Mouse (Mus musculus) intestine, embryonic 16.5 days (tissue): ENCODE measurements around the gene Ric8a. TPM values are rescaled to one million over a fixed set of nuclear protein-coding genes. Genes with fewer than 3 reads are reported as not detected.
A peak's percentile ranks its signal among the peaks of the same experiment; 100 is the strongest.

ENCODE experiments used
- ATAC-seq: fragments of 200-750 bp; cut with Nextera tagmentation; 2 replicates; pipeline ENCODE4 v1.8.0; 2017; ENCODE audit warnings: moderate TSS enrichment, moderate library complexity
- H3K27ac ChIP-seq: fragments of 300-500 bp; sonication (generic); 2 replicates; pipeline ENCODE4 v1.5.1; 2014; ENCODE audit warnings: mild to moderate bottlenecking, low read length
- H3K27me3 ChIP-seq: fragments of 300-500 bp; sonication (generic); replicated peaks from 2 replicates; pipeline ENCODE4 v1.6.1; 2014; ENCODE audit warnings: low read length, control low read depth, mixed read lengths; ENCODE audit not compliant: control insufficient read depth, insufficient read depth
- H3K36me3 ChIP-seq: fragments of 300-500 bp; sonication (generic); 2 replicates; pipeline ENCODE4 v1.6.1; 2014; ENCODE audit warnings: low read length, control low read depth; ENCODE audit not compliant: control insufficient read depth, insufficient read depth
- H3K4me1 ChIP-seq: fragments of 300-500 bp; sonication (generic); 2 replicates; pipeline ENCODE4 v1.6.1; 2014; ENCODE audit warnings: low read length, control low read depth, mixed read lengths; ENCODE audit not compliant: control insufficient read depth, insufficient read depth
- H3K4me2 ChIP-seq: fragments of 300-500 bp; sonication (generic); 2 replicates; pipeline ENCODE4 v1.6.1; 2014; ENCODE audit warnings: low read depth, low read length, control low read depth
- H3K4me3 ChIP-seq: fragments of 300-500 bp; sonication (generic); 2 replicates; pipeline ENCODE4 v1.5.1; 2014; ENCODE audit warnings: mild to moderate bottlenecking, low read length
- H3K9ac ChIP-seq: fragments of 300-500 bp; sonication (generic); 2 replicates; pipeline ENCODE4 v1.6.1; 2014; ENCODE audit warnings: low read depth, low read length
- H3K9me3 ChIP-seq: fragments of 300-500 bp; sonication (generic); 2 replicates; pipeline ENCODE4 v1.6.1; 2016; ENCODE audit warnings: low read length, control low read depth; ENCODE audit not compliant: control insufficient read depth
- WGBS: fragments of 180-500 bp; shearing (Covaris S2); extraction: QIAGEN DNeasy Blood & Tissue Kit; methylation state at CpG from one replicate; pipeline ENCODE4 v1.1.7; 2014; 5-methylcytosine and 5-hydroxymethylcytosine counted together
- polyA plus RNA-seq: library from polyadenylated mRNA; unstranded; fragments of >200 nt; fragmentation: Nextera tagmentation; extraction: Ambion mirVana; gene quantifications from 2 replicates; pipeline ENCODE4 v1.2.1, GENCODE M21; 2015

Ric8a gene
- polyA plus RNA-seq, 1 experiment from 2014 or later: 70.1 TPM

- Histone ChIP-seq H3K27ac (no peak within 1 kb of the TSS), H3K27me3 (no peaks in the 10 kb centered on the region), H3K4me3 (no peak within 1 kb of the TSS), H3K9ac (no peak within 1 kb of the TSS), H3K4me1 (peaks cover 2% of the 10 kb centered on the region; the same call in 1 of the 2 replicates), H3K9me3 (no peaks in the 10 kb centered on the region), H3K4me2 (no peak within 1 kb of the TSS), H3K36me3 (peaks cover 7% of the 10 kb centered on the region)
- no peak for ATAC-seq
- WGBS: 72% methylated on average over 10 of the region's 10 CpGs
These were observed 43.5 kb downstream of the Ric8a start, which contains the start of gene Cox8b for GRCm38 (mm10) chr7:140900220-140900619. Gene Cox8b, minus strand, starts transcription at chr7:140900446.

GRCm38 (mm10) chr7:140902036-140902875 lies 45.5 kb downstream of the Ric8a start:
- WGBS: 86% methylated on average over 15 of the region's 15 CpGs
- Histone ChIP-seq H3K9ac (no peak overlapping the region), H3K4me1 (peaks cover 2% of the 10 kb centered on the region; the same call in 1 of the 2 replicates), H3K27me3 (no peaks in the 10 kb centered on the region), H3K9me3 (no peaks in the 10 kb centered on the region), H3K4me3 (no peak overlapping the region), H3K27ac (no peak overlapping the region), H3K4me2 (no peak overlapping the region), H3K36me3 (peaks cover 7% of the 10 kb centered on the region)
- no peak for ATAC-seq

- peaks cover 2% of the 10 kb centered on the region; the same call in 1 of the 2 replicates for H3K4me1 ChIP-seq
- 22% methylated on average over 13 of the region's 13 CpGs for WGBS
- H3K9me3 ChIP-seq: no peaks in the 10 kb centered on the region
- ATAC-seq: peak; percentile 52
- 0 out of 2 replicates have a peak overlapping the region, but pooled peaks have one; percentile 18 for H3K27ac ChIP-seq
- no peaks in the 10 kb centered on the region for H3K27me3 ChIP-seq
- H3K36me3 ChIP-seq: peaks cover 3% of the 10 kb centered on the region; the same call in 1 of the 2 replicates
- no peak overlapping the region for H3K4me2 ChIP-seq
- peak overlapping the region; percentile 37; the same call in 1 of the 2 replicates for H3K9ac ChIP-seq
- no peak overlapping the region for H3K4me3 ChIP-seq
These were observed 46.5 kb downstream of the Ric8a start for GRCm38 (mm10) chr7:140903212-140903611.

GRCm38 (mm10) chr7:140905642-140906081 lies 48.9 kb downstream of the Ric8a start:
- Histone ChIP-seq H3K4me1 (peaks cover 2% of the 10 kb centered on the region; the same call in 1 of the 2 replicates), H3K9me3 (no peaks in the 10 kb centered on the region), H3K27ac (no peak overlapping the region), H3K4me3 (no peak overlapping the region), H3K36me3 (no peaks in the 10 kb centered on the region), H3K4me2 (no peak overlapping the region), H3K27me3 (no peaks in the 10 kb centered on the region), H3K9ac (no peak overlapping the region)
- no peak for ATAC-seq
- WGBS: 71% methylated on average over 2 of the region's 2 CpGs

GRCm38 (mm10) chr7:140907131-140907530 lies 50.4 kb downstream of the Ric8a start:
- H3K27ac ChIP-seq: no peak overlapping the region
- ATAC-seq: no peak
- no peak overlapping the region for H3K9ac ChIP-seq
- no peak overlapping the region for H3K4me3 ChIP-seq
- 79% methylated on average over 13 of the region's 13 CpGs for WGBS
- H3K36me3 ChIP-seq: no peaks in the 10 kb centered on the region
- H3K27me3 ChIP-seq: no peaks in the 10 kb centered on the region
- H3K4me1 ChIP-seq: peaks cover 5% of the 10 kb centered on the region; the same call in 1 of the 2 replicates
- no peaks in the 10 kb centered on the region for H3K9me3 ChIP-seq
- no peak overlapping the region for H3K4me2 ChIP-seq

- H3K4me1 ChIP-seq: peaks cover 10% of the 10 kb centered on the region
- no peak for ATAC-seq
- 87% methylated on average over 7 of the region's 7 CpGs for WGBS
- no peak overlapping the region for H3K9ac ChIP-seq
- H3K27ac ChIP-seq: no peak overlapping the region
- H3K4me2 ChIP-seq: no peak overlapping the region
- H3K4me3 ChIP-seq: no peak overlapping the region
- no peaks in the 10 kb centered on the region for H3K9me3 ChIP-seq
- no peaks in the 10 kb centered on the region for H3K36me3 ChIP-seq
- H3K27me3 ChIP-seq: no peaks in the 10 kb centered on the region
These were observed 50.9 kb downstream of the Ric8a start for GRCm38 (mm10) chr7:140907697-140908096.

- Histone ChIP-seq H3K27me3 (no peaks in the 10 kb centered on the region), H3K9ac (no peak overlapping the region), H3K4me1 (peaks cover 10% of the 10 kb centered on the region), H3K27ac (no peak overlapping the region), H3K4me3 (no peak overlapping the region), H3K9me3 (no peaks in the 10 kb centered on the region), H3K36me3 (no peaks in the 10 kb centered on the region), H3K4me2 (no peak overlapping the region; the same call in 1 of the 2 replicates)
- 44% methylated on average over 7 of the region's 7 CpGs for WGBS
- ATAC-seq: no peak
These were observed 51.4 kb downstream of the Ric8a start for GRCm38 (mm10) chr7:140908181-140908580.

- Histone ChIP-seq H3K4me1 (peaks cover 7% of the 10 kb centered on the region), H3K4me3 (peak overlapping the region; percentile 45), H3K27ac (0 out of 2 replicates have a peak overlapping the region, but pooled peaks have one; percentile 49), H3K9ac (peak overlapping the region; percentile 64), H3K36me3 (no peaks in the 10 kb centered on the region), H3K9me3 (no peaks in the 10 kb centered on the region), H3K4me2 (peak overlapping the region; percentile 79), H3K27me3 (no peaks in the 10 kb centered on the region)
- 2% methylated on average over 19 of the region's 19 CpGs for WGBS
- ATAC-seq: peak; percentile 64
These were observed 51.9 kb downstream of the Ric8a start for GRCm38 (mm10) chr7:140908634-140909107.

- Histone ChIP-seq H3K9me3 (no peaks in the 10 kb centered on the region), H3K36me3 (no peaks in the 10 kb centered on the region), H3K4me2 (0 out of 2 replicates have a peak overlapping the region, but pooled peaks have one; percentile 2), H3K4me3 (no peak overlapping the region), H3K27me3 (no peaks in the 10 kb centered on the region), H3K4me1 (peaks cover 12% of the 10 kb centered on the region), H3K27ac (peak overlapping the region; percentile 94), H3K9ac (peak overlapping the region; percentile 36)
- WGBS: 60% methylated on average over 3 of the region's 3 CpGs
- no peak for ATAC-seq
These were observed 55.5 kb downstream of the Ric8a start for GRCm38 (mm10) chr7:140912293-140912692.
